Mouse (Mus musculus) hindbrain, embryonic 13.5 days (tissue): ENCODE data around the gene Cyba. TPM values are rescaled to one million over a fixed set of nuclear protein-coding genes. Genes with fewer than 3 reads are reported as not detected.

ENCODE experiments used
- microRNA-seq: library from miRNA; unstranded; fragments of <30 nt; microRNA quantifications from one replicate; pipeline ENCODE4, GENCODE M21; 2016
- polyA plus RNA-seq: library from polyadenylated mRNA; unstranded; fragments of >200 nt; fragmentation: Nextera tagmentation; extraction: Ambion mirVana; gene quantifications from 2 replicates; pipeline ENCODE4 v1.2.1, GENCODE M21; 2015

Gene Cyba
- polyA plus RNA-seq, 1 experiment from 2014 or later = 46.2 TPM

Small RNA genes within 50 kb of the gene (microRNA-seq; reads per million reads assigned to microRNA genes)
- gene Gm24366 = not detected

Other genes with a start within 250 kb of the Cyba start
- 1.4 and 1.5 TPM in 2 replicates for gene Zfpm1, start 150.8 kb downstream of the Cyba start, polyA plus RNA-seq
- gene Trhr2, start 72.2 kb downstream of the Cyba start, polyA plus RNA-seq = not detected in 2 replicates
- gene Zc3h18, start 56.3 kb downstream of the Cyba start, polyA plus RNA-seq = 38.0 and 38.5 TPM in 2 replicates
- gene Il17c, start 10.9 kb downstream of the Cyba start, polyA plus RNA-seq = 0.28 TPM in 1 of 2 replicates, not detected in the other
- 44.7 and 48.2 TPM in 2 replicates for gene Mvd, start 10.5 kb upstream of the Cyba start, polyA plus RNA-seq
- not detected in 2 replicates for gene Snai3, start 27.8 kb upstream of the Cyba start, polyA plus RNA-seq
- gene Rnf166, start 43.1 kb upstream of the Cyba start, polyA plus RNA-seq = 37.1 and 37.9 TPM in 2 replicates
- gene Ctu2, start 43.2 kb upstream of the Cyba start, polyA plus RNA-seq = 69.2 and 69.6 TPM in 2 replicates
- gene Piezo1, start 118.4 kb upstream of the Cyba start, polyA plus RNA-seq = 2.5 and 3.2 TPM in 2 replicates
- gene Cdt1, start 135.1 kb upstream of the Cyba start, polyA plus RNA-seq = 9.9 and 10.4 TPM in 2 replicates
- 153 and 157 TPM in 2 replicates for gene Aprt, start 144.0 kb upstream of the Cyba start, polyA plus RNA-seq
- gene Galns, start 178.5 kb upstream of the Cyba start, polyA plus RNA-seq = 5.4 and 6.1 TPM in 2 replicates
- gene Trappc2l, start 178.7 kb upstream of the Cyba start, polyA plus RNA-seq = 98.9 and 101 TPM in 2 replicates
- not detected in 2 replicates for gene Pabpn1l, start 189.8 kb upstream of the Cyba start, polyA plus RNA-seq